Mouse (Mus musculus): ENCODE results near the gene Cyp1a2. TPM values are rescaled to one million over a fixed set of nuclear protein-coding genes. Genes with fewer than 3 reads are reported as not detected.

The Cyp1a2 gene
- total RNA-seq, 2 experiments from 2014 or later: 0.20 TPM; not detected in 1

- DNase-seq (ENCODE audit: low spot score in 2 of 2): no peak
These were observed 36.0 kb downstream of the Cyp1a2 start for GRCm38 (mm10) chr9:57647286-57648108.

GRCm38 (mm10) chr9:57646551-57647103 lies 36.9 kb downstream of the Cyp1a2 start:
- no peak for DNase-seq (ENCODE audit: low spot score in 2 of 2)

GRCm38 (mm10) chr9:57644944-57645893 lies 38.3 kb downstream of the Cyp1a2 start:
- DNase-seq (ENCODE audit: low spot score in 2 of 2): peak; percentile 97 to 98

GRCm38 (mm10) chr9:57644442-57644943 lies 39.0 kb downstream of the Cyp1a2 start:
- no peak for DNase-seq (ENCODE audit: low spot score in 2 of 2)

- DNase-seq (ENCODE audit: low spot score in 2 of 2): no peak
These were observed 39.7 kb downstream of the Cyp1a2 start for GRCm38 (mm10) chr9:57643856-57644180.

- DNase-seq (ENCODE audit: low spot score in 2 of 2): no peak
These were observed 40.2 kb downstream of the Cyp1a2 start for GRCm38 (mm10) chr9:57643169-57643855.

- DNase-seq (ENCODE audit: low spot score in 2 of 2): no peak
These were observed 41.5 kb downstream of the Cyp1a2 start for GRCm38 (mm10) chr9:57641775-57642550.

GRCm38 (mm10) chr9:57641022-57641421 lies 42.5 kb downstream of the Cyp1a2 start:
- DNase-seq (ENCODE audit: low spot score in 2 of 2): no peak

GRCm38 (mm10) chr9:57640384-57640783 lies 43.1 kb downstream of the Cyp1a2 start:
- DNase-seq (ENCODE audit: low spot score in 2 of 2): no peak

- DNase-seq (ENCODE audit: low spot score in 2 of 2): no peak
These were observed 43.7 kb downstream of the Cyp1a2 start for GRCm38 (mm10) chr9:57639661-57640328.

GRCm38 (mm10) chr9:57638651-57639459 lies 44.6 kb downstream of the Cyp1a2 start:
- no peak for DNase-seq (ENCODE audit: low spot score in 2 of 2)

GRCm38 (mm10) chr9:57637741-57638322 lies 45.7 kb downstream of the Cyp1a2 start:
- peak in 1 of 2 experiments; percentile 56 for DNase-seq (ENCODE audit: low spot score in 2 of 2)

GRCm38 (mm10) chr9:57637272-57637671 lies 46.2 kb downstream of the Cyp1a2 start:
- DNase-seq (ENCODE audit: low spot score in 2 of 2): no peak

GRCm38 (mm10) chr9:57633481-57634024 lies 50.0 kb downstream of the Cyp1a2 start:
- no peak for DNase-seq (ENCODE audit: low spot score in 2 of 2)

GRCm38 (mm10) chr9:57629118-57629874 lies 54.2 kb downstream of the Cyp1a2 start:
- peak; percentile 82 to 87 for DNase-seq (ENCODE audit: low spot score in 2 of 2)

- DNase-seq (ENCODE audit: low spot score in 2 of 2): no peak
These were observed 54.8 kb downstream of the Cyp1a2 start for GRCm38 (mm10) chr9:57628717-57629116.

GRCm38 (mm10) chr9:57627892-57628291 lies 55.6 kb downstream of the Cyp1a2 start:
- DNase-seq (ENCODE audit: low spot score in 2 of 2): no peak

Measured in adrenal gland, adult 18-20 months (tissue).